Mouse (Mus musculus) activated CD4-positive, CD25-positive, alpha-beta regulatory T cell, adult 4 months (primary cell): ENCODE data around the gene Map2k4. TPM values are rescaled to one million over a fixed set of nuclear protein-coding genes. Genes with fewer than 3 reads are reported as not detected.

Experiments
- ATAC-seq: one replicate; pipeline ENCODE4 v1.8.0; 2017
- polyA plus RNA-seq, 2 experiments: library from polyadenylated mRNA; unstranded; fragments of 100-300 nt; shearing (Covaris generic); gene quantifications; one replicate each; pipeline ENCODE4 v1.2.1; 2017

Gene Map2k4
- polyA plus RNA-seq = 10 to 100 TPM; 19.1 to 20.3 TPM

- ATAC-seq = peak; percentile 98
These were observed at the start of gene Map2k4 for GRCm38 (mm10) chr11:65788154-65788553. Gene Map2k4, minus strand, starts transcription at chr11:65788297.

- no peak for ATAC-seq
These were observed 36.5 kb upstream of the Map2k4 start for GRCm38 (mm10) chr11:65824556-65824955.

GRCm38 (mm10) chr11:65820877-65821276 lies 32.8 kb upstream of the Map2k4 start:
- ATAC-seq = no peak

- ATAC-seq = no peak
These were observed 32.2 kb upstream of the Map2k4 start for GRCm38 (mm10) chr11:65820280-65820679.

DNA sequence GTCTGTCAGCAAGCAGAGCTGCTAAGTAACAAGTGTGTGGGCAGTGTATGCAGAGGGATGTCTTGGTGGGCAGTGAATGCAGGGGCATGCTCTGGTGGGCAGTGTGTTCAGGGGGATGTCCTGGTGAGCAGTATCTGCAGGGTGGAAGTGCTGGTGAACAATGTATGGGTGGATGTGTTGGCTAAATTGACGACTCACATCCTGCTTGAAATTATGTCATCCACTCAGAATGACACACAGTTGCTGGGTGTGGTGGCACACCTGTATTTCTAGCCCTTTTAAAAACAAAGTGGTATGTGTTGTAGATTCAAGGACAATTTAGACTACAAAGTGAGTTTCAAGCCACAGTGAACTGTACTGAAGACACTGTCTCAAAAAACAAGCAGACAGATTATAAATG lies 30.1 kb upstream of the Map2k4 start:
- ATAC-seq = no peak

DNA sequence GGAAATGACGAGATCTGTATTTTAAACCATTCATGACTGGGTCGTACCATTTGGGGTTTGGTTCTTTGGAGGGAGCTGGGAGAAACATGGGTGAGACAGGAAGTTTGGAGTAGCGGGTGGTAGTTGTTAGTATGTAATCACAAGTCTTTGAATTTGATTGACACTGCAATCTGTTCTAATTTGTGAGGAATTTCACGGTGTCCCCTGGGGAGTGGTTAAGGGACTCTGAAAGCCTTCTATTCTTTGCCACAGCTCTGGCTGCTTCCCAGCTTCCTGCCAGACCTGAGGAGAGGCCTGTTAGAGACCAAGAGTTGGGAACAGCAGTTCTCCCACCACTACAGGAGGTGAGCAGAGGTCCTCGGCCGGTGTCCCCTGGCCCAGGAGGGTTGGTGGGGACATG lies 28.1 kb upstream of the Map2k4 start:
- ATAC-seq = no peak

- no peak for ATAC-seq
These were observed 26.3 kb upstream of the Map2k4 start for GRCm38 (mm10) chr11:65814381-65814780.

DNA sequence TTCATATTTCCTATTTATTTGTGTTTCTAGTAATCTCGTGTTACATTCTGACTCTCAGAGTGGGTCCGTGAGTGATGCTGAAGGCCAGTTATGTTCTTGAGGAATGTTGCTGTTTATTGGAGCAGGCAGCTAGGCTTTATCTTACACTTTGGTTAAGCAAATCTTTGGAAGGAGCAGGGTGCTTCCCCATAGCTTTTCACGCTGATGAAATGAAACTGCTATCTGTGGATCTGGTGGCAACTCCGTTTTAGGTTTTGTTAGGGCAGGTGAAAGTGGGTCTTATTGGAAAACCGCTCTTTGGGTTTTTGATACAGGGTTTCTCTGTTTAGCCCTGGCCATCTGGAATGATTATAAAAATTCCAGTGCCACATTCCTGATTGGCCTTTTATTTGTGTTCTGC lies 24.0 kb upstream of the Map2k4 start:
- ATAC-seq = no peak

GRCm38 (mm10) chr11:65807601-65808000 lies 19.5 kb upstream of the Map2k4 start:
- ATAC-seq = no peak

DNA sequence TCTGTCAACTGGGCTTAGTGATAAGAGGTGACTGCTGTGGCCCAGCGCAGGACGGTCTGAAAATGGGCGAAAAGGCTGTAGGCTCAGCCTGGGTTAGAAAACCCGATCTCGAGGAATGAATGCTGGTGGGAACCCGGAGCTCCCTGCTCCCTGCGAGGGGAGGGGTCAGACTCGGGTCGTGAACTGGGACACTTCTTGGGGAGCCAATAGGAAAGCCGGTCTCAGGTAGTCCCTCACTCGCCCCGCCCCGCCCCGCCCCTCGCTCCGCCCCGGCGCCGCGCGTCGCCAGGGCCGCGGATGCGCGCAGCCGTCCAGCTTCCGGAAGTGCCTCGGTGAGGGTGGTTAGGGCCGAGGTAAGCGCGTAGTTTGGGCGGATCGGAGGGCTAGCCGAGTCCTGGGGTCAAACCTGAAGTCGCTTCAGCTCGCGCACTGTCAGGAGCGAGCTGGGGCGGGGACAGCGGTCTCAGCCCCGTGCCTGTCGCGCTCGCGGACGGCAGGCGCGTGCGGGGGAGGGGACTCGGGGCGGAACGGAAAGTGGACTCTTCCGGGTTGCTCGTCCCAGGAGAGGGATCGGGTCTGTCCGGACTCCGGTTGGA lies 18.9 kb upstream of the Map2k4 start, which contains the start of gene Zkscan6:
Gene Zkscan6 (plus strand): TSS at position 267 of the 596 bp plus-strand sequence.
- peak; percentile 85 for ATAC-seq

- peak; percentile 57 for ATAC-seq
These were observed 18.3 kb upstream of the Map2k4 start for GRCm38 (mm10) chr11:65806321-65806904.

- no peak for ATAC-seq
These were observed 13.8 kb upstream of the Map2k4 start for GRCm38 (mm10) chr11:65801899-65802298.

DNA sequence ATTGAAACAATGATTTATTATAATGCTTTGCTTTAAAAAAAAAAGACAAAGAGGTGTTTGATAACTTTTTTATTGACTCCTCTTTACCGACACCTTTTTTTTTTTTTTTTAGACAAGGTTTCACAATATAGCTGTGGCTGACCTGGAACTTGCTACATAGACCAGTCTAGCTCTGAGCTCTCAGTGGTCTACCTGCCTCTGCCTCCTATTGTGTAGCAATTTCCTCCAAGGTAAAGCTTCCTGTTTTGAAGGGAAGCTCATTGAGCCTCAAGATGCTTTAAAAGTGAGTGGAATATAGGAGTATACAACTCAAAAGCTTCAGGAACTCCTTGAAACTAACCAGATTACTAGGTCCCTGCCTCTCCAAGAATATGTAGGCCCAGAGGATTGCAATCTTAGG lies 7.8 kb upstream of the Map2k4 start:
- no peak for ATAC-seq

DNA sequence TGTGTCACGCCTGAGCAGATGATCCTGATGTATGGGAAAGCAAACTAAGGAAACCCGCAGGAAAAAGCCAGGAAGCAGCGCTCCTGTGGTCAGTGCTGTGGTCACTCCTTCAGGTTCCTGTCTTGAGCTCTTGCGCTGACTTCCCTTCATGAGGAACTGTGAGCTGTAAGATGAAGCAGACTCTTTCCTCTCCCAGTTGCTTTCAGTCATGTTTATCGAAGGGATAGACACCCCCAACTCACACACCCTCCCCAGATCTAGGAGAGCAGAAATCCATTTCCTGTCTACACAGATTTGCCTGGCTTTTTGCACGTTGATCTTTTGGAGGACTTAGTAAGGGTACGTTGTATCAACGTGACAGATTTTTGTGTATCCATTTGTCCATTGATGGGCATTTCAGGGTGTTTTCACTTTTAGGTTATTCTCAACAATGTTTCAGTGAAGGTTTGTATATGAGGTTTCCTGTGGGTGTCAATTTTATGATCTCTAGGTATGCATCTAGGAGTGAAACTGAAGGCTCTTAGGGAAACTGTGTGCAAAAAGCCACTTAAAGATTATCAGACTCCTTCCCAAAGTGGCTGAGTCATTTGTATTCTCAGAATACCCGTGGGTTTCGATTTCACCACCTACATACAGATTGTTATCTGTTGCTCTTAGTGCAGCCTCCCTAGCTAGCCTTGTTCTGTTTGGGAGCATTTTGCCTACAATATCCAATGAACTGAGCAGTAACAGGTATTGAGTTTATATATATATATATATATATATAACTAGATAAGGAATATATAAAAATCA lies 6.5 kb upstream of the Map2k4 start:
- peak; percentile 84 for ATAC-seq

- peak; percentile 48 for ATAC-seq
These were observed 511 bp downstream of the Map2k4 start for GRCm38 (mm10) chr11:65787421-65788151.

DNA sequence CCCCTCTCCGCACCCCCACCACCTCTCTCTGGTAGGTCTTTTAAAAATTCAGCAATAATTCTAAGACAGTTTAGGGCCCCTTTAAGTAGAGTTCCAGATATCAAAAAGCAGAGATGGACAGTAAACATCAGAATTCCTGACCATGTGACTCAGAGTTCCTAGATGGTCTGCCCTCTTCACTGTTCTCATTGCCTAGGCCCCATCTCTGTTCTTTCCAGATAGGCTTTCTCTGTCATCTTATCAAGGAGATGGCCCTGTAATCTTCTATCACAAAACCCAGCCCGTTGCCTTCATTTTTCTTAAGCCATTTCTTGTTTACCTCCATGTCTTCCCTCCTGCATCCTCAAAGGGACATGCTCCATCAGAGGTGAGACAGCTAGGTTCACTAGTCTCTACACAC lies 1.9 kb downstream of the Map2k4 start:
- no peak for ATAC-seq

- no peak for ATAC-seq
These were observed 6.5 kb downstream of the Map2k4 start for GRCm38 (mm10) chr11:65781596-65781995.

DNA sequence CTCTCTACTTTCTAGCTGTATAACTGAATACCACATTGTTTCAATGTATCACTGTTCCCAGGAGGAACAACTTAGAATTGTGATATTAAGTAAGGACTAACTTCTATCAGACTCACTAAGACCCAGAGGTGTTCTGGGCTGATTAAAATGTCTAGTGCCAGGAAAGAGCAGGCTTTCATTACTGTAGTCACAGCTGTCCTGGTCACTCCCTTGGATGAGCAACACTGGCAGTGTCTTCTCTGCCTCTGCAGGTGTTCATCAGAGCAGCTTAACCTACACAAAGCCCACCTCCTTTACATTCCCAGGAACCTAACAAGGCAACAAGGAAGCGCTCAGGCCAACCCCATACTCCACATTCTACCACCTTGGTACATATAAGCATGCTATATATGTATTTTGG lies 8.5 kb downstream of the Map2k4 start:
- ATAC-seq = no peak

DNA sequence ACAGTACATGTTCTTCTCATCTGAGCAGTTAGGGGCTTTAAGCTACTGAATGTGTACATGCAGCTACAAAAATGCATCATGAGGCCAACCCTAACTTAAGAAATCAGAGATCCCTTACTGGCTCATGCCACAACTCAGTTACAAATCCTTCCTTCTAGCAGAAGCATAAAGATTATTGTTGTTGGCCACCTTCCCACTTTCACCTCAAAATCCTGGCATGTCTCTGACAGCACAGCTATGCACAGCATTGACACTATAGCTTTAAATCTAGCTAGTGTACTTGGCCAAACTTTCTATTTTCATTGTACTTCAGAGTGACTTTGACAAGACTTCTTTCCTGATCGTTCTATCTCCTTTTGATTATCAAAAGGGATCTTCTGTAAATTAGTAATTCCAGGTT lies 9.0 kb downstream of the Map2k4 start:
- ATAC-seq = no peak

DNA sequence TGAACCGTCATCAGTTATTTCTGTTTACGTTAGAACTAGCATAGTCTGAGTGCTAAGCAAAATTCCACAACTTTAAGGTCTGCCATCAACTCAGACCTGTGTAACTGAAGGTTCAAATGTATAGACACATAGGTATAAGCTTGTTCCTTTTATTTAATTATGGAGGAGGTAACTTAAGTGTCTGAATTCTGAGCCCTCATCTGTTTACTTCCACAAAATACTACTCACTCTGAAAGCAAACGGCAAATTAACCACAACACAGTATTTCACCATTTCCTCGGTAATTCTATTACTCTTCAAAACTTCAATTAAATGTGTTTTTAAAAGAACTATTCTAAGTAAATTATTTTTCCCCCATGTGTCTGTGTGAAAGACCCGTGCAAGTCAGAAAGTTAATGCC lies 10.3 kb downstream of the Map2k4 start:
- no peak for ATAC-seq

DNA sequence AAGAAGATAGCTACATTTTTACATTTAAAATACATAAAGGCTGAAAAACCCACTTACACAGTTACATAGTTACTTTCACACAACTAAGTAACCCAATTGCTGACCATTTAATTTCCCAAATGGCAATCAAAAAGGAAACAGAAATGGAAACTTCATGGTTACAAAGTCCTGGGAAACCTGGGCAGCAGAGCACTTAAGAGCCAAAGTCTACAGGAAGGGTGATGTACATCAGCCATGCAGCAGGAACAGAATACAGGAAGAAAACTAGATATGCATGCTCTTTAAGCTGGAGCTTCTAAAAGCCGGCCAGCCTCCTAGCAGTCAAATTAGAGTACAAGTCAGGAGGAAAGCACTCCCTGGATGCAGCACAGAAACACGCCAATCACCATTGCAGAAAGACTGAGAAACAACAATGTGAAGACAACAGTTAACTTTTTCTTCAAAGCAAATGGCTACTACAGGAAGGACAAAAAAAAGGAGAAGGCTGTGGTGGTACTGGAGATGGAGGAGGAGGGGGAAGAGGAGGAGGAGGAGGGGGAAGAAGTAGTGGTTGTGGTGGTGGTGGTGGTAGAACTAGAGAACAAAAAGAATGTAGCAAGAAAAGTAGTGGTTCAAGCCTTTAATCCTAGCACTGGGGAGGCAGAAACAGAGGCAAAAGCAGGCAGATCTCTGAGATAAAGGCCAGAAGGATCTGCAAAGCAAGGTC lies 11.0 kb downstream of the Map2k4 start:
- ATAC-seq = no peak

DNA sequence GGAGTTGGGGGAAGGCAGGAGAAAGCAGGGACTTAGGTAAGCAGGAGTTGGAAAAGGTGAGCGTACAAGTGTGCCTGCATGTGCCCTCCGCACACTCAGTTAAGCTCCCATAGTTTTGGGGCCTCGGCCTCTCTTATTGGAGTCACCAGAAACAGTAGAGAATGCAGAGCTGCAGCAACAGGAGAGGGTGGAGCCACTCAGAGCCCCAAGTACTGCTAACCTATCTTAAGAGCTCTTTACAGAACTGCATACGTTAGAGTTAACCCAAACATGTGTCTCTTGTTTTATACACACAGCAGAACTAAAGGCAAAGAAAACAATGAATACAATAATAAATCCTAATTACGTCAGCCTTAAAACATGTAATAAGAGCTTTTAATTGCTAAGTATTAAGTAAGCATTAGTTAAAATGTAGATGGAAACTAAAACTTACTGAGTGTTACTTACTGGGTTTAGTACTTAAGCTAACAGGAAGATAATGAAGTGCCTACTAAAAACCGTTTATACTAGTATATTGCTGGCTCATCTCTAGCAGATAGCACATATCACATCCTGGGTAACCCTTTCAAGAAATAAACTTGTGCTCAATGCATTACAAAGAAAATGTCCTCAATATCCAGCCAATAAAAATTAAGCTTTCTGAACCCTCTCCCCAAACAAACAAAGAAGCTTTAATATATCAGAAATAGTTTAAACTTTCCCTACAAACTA lies 14.0 kb downstream of the Map2k4 start:
- ATAC-seq = no peak
